Mouse (Mus musculus): ENCODE results near the gene Tmem266.

The Tmem266 gene

GRCm38 (mm10) chr9:55326515-55327233, at the start of gene Tmem266, which contains the start of gene Nrg4:
Tmem266 (plus strand) TSS chr9:55326913.
Nrg4 (minus strand) TSS chr9:55326844.
- peak; percentile 72 for DNase-seq (ENCODE audit: low read depth, low spot score)

GRCm38 (mm10) chr9:55277562-55277961, 49.2 kb upstream of the Tmem266 start:
- DNase-seq (ENCODE audit: low read depth, low spot score), result no peak

DNA sequence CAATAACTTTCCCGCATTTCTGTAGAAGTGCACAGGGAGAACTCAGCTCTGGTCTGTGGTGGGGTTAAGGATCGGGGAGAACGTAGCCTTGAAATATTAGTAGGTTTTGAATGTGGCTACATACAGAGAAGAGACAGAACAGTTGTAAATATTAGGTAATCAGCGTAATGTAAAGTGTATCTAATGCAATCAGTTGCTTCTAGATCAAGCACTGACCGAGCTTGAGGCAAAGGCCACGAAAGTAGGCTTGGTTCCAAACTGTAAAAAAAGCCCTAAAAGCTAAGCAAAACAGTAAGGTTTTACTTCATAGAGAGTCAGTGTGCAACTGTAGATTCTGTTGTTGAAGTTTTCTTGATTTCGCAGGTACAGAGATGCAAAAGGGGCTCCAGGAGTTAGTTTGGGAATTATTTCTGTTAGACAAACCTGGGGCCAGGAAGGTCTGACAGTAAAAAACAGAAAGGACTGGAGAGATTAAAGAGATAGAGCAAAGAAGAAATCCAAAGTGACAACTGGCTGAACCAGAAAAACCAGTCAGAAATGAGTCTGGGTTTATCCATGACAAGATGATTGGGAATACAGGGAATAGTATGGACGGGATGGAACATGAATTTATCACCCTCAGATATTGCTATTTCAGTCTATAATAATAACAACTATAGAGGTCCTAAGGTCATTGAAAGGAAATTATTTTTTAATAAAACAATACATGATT, 47.4 kb upstream of the Tmem266 start:
- DNase-seq (ENCODE audit: low read depth, low spot score), result no peak

GRCm38 (mm10) chr9:55283516-55283915, 43.2 kb upstream of the Tmem266 start:
- peak; percentile 65 for DNase-seq (ENCODE audit: low read depth, low spot score)

GRCm38 (mm10) chr9:55285197-55285596, 41.5 kb upstream of the Tmem266 start:
- DNase-seq (ENCODE audit: low read depth, low spot score), result no peak

DNA sequence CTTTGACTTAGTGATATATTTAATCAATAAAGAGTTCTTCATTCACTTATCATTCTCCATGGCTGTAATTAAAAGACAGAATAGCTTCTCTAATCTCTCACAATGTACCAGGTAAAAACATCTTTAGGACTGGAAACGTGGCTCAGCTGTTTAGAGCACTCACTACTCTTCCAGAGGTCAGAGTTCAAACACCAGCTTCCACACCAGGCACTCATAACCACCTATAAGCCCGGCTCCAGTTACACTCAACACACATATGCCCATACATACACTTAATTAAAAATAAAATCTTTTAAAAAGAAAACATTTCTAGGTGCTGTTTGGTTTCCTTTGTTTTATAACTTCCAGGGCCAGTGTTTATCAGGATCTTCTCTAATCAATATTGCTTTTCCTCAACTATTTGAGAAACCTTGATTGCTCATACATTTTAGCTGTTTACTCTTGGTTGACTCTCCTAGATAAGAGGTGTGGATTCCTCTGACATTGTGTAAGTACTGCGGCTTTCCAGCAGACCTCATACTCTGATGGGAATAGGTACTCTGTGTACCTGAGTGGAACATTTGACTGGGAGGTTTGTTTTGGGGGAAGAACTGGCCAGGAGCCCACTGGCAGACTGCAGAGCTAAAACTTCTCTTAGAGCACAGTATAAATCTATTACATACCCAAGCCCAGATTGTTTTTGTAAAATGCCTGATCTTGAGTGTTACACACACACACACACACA, 37.1 kb upstream of the Tmem266 start:
- no peak for DNase-seq (ENCODE audit: low read depth, low spot score)

- peak; percentile 60 for DNase-seq (ENCODE audit: low read depth, low spot score)
Measured at GRCm38 (mm10) chr9:55291966-55292365, 34.7 kb upstream of the Tmem266 start.

- no peak for DNase-seq (ENCODE audit: low read depth, low spot score)
Measured at GRCm38 (mm10) chr9:55296221-55296620, 30.5 kb upstream of the Tmem266 start.

DNA sequence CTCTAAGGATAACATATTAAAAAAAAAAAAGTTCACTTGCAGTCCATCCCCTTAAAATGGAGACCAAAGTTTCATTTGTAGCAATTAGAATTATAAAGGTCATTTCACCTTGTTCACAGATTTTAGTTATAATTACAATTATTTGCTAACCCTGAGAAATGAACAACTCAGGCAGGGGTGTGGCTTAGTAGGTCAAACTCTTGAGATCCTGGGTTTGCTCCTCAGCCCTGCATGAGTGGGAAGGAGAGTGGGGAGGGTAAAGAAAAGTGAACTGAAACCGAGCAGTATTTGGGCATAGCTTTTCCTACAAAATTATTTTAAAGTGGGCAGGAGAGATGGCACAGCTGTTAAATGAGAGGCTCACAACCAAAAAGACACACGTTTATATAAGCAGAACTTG, 19.6 kb upstream of the Tmem266 start:
- no peak for DNase-seq (ENCODE audit: low read depth, low spot score)

DNA sequence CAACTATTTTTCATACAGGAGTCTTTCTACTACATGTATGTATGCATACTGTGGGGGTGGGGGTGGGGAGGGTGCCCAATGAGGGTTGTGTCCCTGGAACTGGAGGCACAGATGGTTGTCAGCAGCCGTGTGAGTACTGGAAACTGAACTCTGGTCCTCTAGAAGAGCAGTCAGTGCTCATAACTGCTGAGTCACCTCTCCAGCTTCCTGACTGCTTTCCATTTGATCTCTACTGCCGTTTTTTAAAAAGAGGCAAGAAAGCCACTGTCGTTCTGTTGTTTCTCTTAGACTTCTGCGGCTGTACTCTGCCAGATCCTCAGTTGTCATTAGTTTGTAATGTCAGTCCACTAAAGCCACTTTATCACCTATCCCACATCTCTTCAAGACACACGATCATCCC, 19.2 kb upstream of the Tmem266 start:
- DNase-seq (ENCODE audit: low read depth, low spot score), result no peak

GRCm38 (mm10) chr9:55308455-55308854, 18.3 kb upstream of the Tmem266 start:
- DNase-seq (ENCODE audit: low read depth, low spot score), result no peak

DNA sequence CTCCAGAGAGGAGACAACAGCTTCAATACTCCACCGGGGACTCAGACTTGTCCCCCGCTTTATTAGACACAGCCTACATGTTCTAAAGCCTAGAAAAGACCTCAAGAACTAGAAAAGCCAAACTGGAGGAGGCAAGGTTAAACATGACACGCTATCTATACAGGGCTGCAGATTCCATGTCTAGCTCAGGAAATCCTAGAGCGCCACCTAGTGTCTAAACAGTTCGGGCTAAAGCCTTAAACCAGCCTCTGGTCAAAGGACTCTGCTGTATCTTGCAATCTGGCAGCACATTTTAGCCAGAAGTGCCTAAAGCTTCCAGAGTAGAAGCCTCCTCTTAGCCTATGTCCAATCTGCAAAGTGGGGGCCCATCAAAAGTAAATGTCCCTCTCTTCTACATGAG, 15.2 kb upstream of the Tmem266 start:
- peak; percentile 85 for DNase-seq (ENCODE audit: low read depth, low spot score)

GRCm38 (mm10) chr9:55313619-55314261, 13.0 kb upstream of the Tmem266 start:
- no peak for DNase-seq (ENCODE audit: low read depth, low spot score)

- no peak for DNase-seq (ENCODE audit: low read depth, low spot score)
Measured at GRCm38 (mm10) chr9:55322641-55323040, 4.1 kb upstream of the Tmem266 start.

DNA sequence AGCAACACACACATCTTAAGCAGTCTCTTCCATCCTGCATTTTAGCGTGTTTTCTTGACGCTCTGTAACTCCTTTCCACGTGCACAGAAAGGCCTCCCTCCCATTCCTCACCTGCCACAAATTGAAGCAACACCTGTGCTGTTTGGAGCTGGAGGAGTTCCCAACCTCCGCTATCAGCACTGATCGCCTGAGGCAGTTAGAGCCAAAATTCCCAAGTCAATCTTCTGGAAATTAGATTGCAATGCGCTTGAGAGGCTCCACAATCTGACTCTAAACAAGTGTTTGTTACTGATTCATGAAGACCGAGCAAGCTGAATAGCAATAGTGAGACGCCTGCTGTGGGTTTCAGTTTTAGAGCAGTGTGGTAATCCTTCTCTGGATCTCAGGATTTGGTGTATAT, 2.6 kb upstream of the Tmem266 start:
- DNase-seq (ENCODE audit: low read depth, low spot score), result no peak

GRCm38 (mm10) chr9:55324516-55324915, 2.2 kb upstream of the Tmem266 start:
- DNase-seq (ENCODE audit: low read depth, low spot score), result no peak

DNA sequence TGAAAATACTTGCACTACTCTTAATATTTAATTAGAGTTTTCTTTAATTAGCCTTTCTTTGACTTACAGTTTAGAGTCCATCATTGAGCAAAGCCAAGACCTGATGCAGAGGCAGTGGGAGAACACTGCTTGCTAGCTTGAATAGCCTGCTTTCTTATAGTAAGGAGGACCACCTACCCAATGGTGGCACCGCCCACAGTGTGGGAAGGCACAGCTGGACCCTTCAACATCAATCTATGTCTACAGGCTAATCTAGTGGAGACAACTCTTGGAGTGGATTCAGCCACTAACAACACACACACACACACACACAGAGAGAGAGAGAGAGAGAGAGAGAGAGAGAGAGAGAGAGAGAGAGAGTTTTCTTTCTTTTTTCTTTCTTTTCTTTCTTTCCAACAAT, 1.7 kb upstream of the Tmem266 start:
- DNase-seq (ENCODE audit: low read depth, low spot score), result no peak

DNA sequence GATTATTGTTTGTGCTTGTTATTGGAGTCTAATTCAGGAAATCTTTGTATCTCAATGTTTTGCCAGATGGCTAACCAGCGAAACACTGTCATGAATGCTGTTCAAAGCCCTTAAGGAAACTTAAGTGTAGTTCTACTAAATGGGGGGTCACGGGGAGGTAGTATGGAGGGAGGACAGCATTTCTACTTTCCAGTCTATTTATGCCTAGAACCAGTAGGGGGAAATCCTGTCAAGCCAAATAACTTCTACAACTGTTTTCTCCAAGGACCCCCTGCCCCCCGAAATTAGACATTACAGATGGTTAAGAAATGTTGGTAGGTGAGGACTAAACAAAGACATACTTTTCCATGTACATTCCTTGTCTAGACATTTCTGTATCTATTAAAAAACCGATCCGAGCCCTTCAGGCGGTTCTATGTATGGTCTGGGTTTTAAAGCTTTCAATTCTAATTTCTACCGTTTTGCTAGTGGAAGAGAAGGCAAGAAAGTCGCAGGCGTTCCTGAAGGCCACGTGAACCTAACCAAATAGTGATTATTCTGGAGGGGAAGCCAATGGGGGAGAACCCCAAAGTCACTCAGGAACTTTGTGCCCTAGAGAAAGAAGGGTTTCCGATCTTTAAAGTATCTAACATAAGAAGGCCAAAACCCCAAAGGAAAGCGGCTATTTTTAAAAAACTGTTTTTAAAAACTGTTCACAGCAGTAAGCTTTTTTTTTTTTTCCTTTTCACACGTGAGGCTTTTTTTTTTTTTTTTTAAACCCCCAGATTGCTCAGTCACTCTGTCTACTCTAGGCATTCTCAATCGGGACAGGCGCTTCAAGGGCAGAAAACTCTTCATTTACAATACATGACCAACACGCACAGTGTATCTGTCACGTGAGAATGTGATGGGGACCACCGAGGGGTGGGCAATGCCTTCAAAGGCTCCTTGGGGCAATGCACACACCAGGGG, 874 bp upstream of the Tmem266 start:
- peak; percentile 48 for DNase-seq (ENCODE audit: low read depth, low spot score)

- DNase-seq (ENCODE audit: low read depth, low spot score), result no peak
Measured at GRCm38 (mm10) chr9:55327234-55327615, 512 bp downstream of the Tmem266 start.

DNA sequence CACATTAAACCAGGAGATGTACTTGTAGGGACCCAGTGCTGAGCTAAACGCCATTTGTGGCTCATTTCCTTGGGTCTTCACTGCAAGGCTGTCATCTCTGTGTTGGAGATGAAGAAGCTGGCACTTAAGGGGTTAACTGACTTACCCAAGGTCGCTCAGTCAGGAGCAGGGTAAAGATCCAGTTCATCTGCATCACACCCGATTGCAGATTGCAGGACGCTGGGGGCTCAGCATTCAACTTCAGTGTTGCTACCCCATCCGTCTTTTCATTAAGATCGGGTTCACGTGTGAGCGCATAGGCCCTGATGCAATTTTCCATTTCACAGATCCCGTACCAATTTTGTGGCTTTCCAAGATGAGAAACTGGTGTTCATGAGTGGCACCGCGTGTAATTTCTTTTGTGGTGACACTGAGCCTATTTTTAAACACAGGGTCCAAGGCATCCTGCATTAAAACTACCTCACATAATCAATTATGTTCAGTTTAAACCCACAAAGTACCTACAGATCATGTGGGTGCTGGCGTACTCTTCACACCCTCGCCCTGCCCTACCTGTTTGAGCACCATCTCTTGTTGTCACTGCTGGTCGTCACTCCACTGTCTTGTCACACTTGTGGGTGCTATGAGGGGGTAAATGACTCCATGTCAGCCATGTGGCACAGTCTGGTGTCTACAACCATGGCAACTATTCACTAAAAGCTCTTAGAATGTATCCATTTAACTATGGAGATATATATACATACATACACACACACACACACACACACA, 1.6 kb downstream of the Tmem266 start:
- DNase-seq (ENCODE audit: low read depth, low spot score), result peak; percentile 24
